ENCODE assay signal across 18 mouse cellular contexts in the genomic region with DNA sequence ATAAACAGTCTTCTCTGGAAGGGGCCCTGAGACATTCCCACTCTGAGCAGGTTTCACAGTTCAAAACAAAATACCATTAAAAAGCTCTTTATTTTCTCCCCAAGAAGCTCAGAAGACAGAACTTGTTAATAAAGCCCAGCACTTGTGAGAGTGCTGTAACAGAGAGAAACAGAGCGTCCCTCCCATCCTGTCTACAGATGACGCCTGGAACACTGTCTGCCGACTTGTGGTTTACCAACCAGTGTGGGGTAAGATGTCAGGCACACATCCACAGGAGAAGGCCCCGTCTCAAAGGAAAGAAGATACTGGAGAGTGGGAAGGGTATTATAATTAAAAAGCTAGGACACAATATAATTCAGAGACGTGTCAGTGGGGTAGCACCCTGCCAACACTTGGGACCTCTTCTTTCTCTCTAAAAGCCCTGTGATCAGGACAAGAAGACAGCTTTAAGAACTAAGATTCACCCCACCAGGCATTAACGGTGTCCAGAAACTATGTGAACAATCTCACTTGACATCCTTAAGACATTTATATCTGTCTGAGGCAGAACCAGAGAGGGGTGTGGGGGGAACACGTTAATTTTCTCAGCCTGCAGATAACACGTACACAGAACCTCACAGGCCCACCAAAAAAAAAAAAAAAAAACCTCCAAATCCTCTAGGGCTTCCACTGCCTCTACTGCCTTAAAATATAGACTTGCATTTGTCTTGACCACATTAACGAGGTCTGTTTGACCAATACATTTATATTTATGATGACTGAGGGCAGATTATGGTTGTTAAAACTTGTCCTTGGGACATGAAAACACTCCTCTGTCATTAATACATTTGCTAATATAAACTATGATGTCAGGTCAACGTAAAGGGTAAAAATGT. TPM values are rescaled to one million over a fixed set of nuclear protein-coding genes. Genes with fewer than 3 reads are reported as not detected.
A peak's percentile ranks its signal among the peaks of the same experiment; 100 is the strongest.
DNase-seq lines count a peak whose midpoint lies in the region; ATAC-seq and TF ChIP-seq lines count a peak whose summit lies in the region.
"Had no signal": no experiment of that assay in that cellular context is flagged by ENCODE, and none has a peak within 500 bp of the region (broad histone marks: within the 10 kb centered on the region; RNA-seq: fewer than 3 reads in every experiment).

No protein-coding gene starts in this region.

- peak; percentile 28 for ATAC-seq in kidney, embryonic 15.5 days (replicated peaks; ENCODE audit: low FRiP score)
- ATAC-seq in liver, embryonic 12.5 days = peak; percentile 87
- no peak for ATAC-seq in heart, embryonic 12.5 days (ENCODE audit: insufficient number of reproducible peaks, low FRiP score)
- ATAC-seq in hindbrain, embryonic 11.5 days (ENCODE audit: low FRiP score) = no peak

- no peaks in the 10 kb centered on the region for H3K36me3 ChIP-seq in kidney, embryonic 15.5 days
- no peaks in the 10 kb centered on the region for H3K36me3 ChIP-seq in liver, embryonic 12.5 days
- H3K36me3 ChIP-seq in small intestine, adult 2 months (ENCODE audit: control insufficient read depth, insufficient read depth, low read length) = no peaks in the 10 kb centered on the region
- H3K36me3 ChIP-seq in heart, embryonic 12.5 days = no peaks in the 10 kb centered on the region
- no peaks in the 10 kb centered on the region for H3K36me3 ChIP-seq in hindbrain, embryonic 11.5 days (ENCODE audit: control insufficient read depth, insufficient read depth, low read length)
- H3K36me3 ChIP-seq: embryonic facial prominence, embryonic 15.5 days; forebrain, embryonic 12.5 days; heart, embryonic 13.5 days had no signal

- H3K27ac ChIP-seq in kidney, embryonic 15.5 days = no peak overlapping the region
- peak overlapping the region; percentile 81 for H3K27ac ChIP-seq in liver, embryonic 12.5 days
- peak overlapping the region; percentile 27; the same call in 1 of the 2 replicates for H3K27ac ChIP-seq in small intestine, adult 2 months (ENCODE audit: insufficient read depth, low read depth, low read length)
- no peak overlapping the region for H3K27ac ChIP-seq in heart, embryonic 12.5 days (ENCODE audit: poor library complexity, severe bottlenecking)
- H3K27ac ChIP-seq in hindbrain, embryonic 11.5 days (ENCODE audit: low read depth, low read length) = no peak overlapping the region
- H3K27ac ChIP-seq: embryonic facial prominence, embryonic 15.5 days; forebrain, embryonic 12.5 days; heart, embryonic 13.5 days; left cerebral cortex, adult 2 months had no signal

- no peak overlapping the region for H3K9ac ChIP-seq in kidney, embryonic 15.5 days
- H3K9ac ChIP-seq in liver, embryonic 12.5 days = no peak overlapping the region
- no peak overlapping the region for H3K9ac ChIP-seq in heart, embryonic 12.5 days
- no peak overlapping the region for H3K9ac ChIP-seq in hindbrain, embryonic 11.5 days (ENCODE audit: low read depth, low read length)
- H3K9ac ChIP-seq: embryonic facial prominence, embryonic 15.5 days; forebrain, embryonic 12.5 days; heart, embryonic 13.5 days had no signal

- no peak for TF ChIP-seq CTCF in small intestine, adult 2 months (IDR thresholded peaks at IDR 0.05; ENCODE audit: extremely low read depth, insufficient read length, insufficient replicate concordance, low read depth, low read length)

- TF ChIP-seq POLR2A in small intestine, adult 2 months (IDR thresholded peaks at IDR 0.05; ENCODE audit: low read depth, low read length) = no peak

- H3K9me3 ChIP-seq in kidney, embryonic 15.5 days (replicated peaks) = no peaks in the 10 kb centered on the region
- H3K9me3 ChIP-seq in liver, embryonic 12.5 days (replicated peaks) = no peaks in the 10 kb centered on the region
- no peaks in the 10 kb centered on the region for H3K9me3 ChIP-seq in heart, embryonic 12.5 days (replicated peaks)
- no peaks in the 10 kb centered on the region for H3K9me3 ChIP-seq in hindbrain, embryonic 11.5 days (ENCODE audit: control insufficient read depth, low read length)
- H3K9me3 ChIP-seq: embryonic facial prominence, embryonic 15.5 days; forebrain, embryonic 12.5 days; heart, embryonic 13.5 days had no signal

- peaks cover 6% of the 10 kb centered on the region; the same call in 1 of the 2 replicates for H3K4me1 ChIP-seq in kidney, embryonic 15.5 days
- peaks cover 53% of the 10 kb centered on the region for H3K4me1 ChIP-seq in liver, embryonic 12.5 days
- H3K4me1 ChIP-seq in small intestine, adult 2 months (ENCODE audit: control insufficient read depth, insufficient read depth, insufficient read length, low read length) = no peaks in the 10 kb centered on the region
- H3K4me1 ChIP-seq in heart, embryonic 12.5 days (replicated peaks) = no peaks in the 10 kb centered on the region
- no peaks in the 10 kb centered on the region for H3K4me1 ChIP-seq in hindbrain, embryonic 11.5 days (replicated peaks; ENCODE audit: control insufficient read depth, insufficient read depth, low read length)
- H3K4me1 ChIP-seq: embryonic facial prominence, embryonic 15.5 days; forebrain, embryonic 12.5 days had no signal

- WGBS in kidney, embryonic 15.5 days = 44% methylated on average over 10 of the region's 10 CpGs
- WGBS in liver, embryonic 12.5 days (ENCODE audit: insufficient replicate concordance) = 21% methylated on average over 10 of the region's 10 CpGs
- WGBS in small intestine, adult 2 months = 60% methylated on average over 10 of the region's 10 CpGs
- WGBS in heart, embryonic 12.5 days = 55% methylated on average over 10 of the region's 10 CpGs
- 78% methylated on average over 10 of the region's 10 CpGs for WGBS in hindbrain, embryonic 11.5 days

- no peak overlapping the region for H3K4me2 ChIP-seq in kidney, embryonic 15.5 days
- peak overlapping the region; percentile 5 for H3K4me2 ChIP-seq in liver, embryonic 12.5 days
- no peak overlapping the region for H3K4me2 ChIP-seq in heart, embryonic 12.5 days
- H3K4me2 ChIP-seq in hindbrain, embryonic 11.5 days (replicated peaks; ENCODE audit: low read depth, low read length) = no peak overlapping the region
- H3K4me2 ChIP-seq: embryonic facial prominence, embryonic 15.5 days; forebrain, embryonic 12.5 days; heart, embryonic 13.5 days had no signal

- H3K27me3 ChIP-seq in kidney, embryonic 15.5 days = peaks cover 53% of the 10 kb centered on the region
- H3K27me3 ChIP-seq in liver, embryonic 12.5 days (replicated peaks) = no peaks in the 10 kb centered on the region
- H3K27me3 ChIP-seq in small intestine, adult 2 months (ENCODE audit: control insufficient read depth, insufficient read depth, low read length) = no peaks in the 10 kb centered on the region
- no peaks in the 10 kb centered on the region for H3K27me3 ChIP-seq in heart, embryonic 12.5 days (replicated peaks)
- no peaks in the 10 kb centered on the region for H3K27me3 ChIP-seq in hindbrain, embryonic 11.5 days (ENCODE audit: control insufficient read depth, insufficient read depth, low read length)

- H3K4me3 ChIP-seq in kidney, embryonic 15.5 days (replicated peaks) = no peak overlapping the region
- H3K4me3 ChIP-seq in liver, embryonic 12.5 days = no peak overlapping the region
- H3K4me3 ChIP-seq in small intestine, adult 2 months (ENCODE audit: low read depth, low read length) = no peak overlapping the region
- H3K4me3 ChIP-seq in heart, embryonic 12.5 days = no peak overlapping the region
- H3K4me3 ChIP-seq in hindbrain, embryonic 11.5 days (ENCODE audit: low read depth, low read length) = no peak overlapping the region
- H3K4me3 ChIP-seq: embryonic facial prominence, embryonic 15.5 days; forebrain, embryonic 12.5 days; heart, embryonic 13.5 days; left cerebral cortex, adult 2 months; megakaryocyte, embryonic 14.5 days had no signal

- no peak for DNase-seq in kidney, postnatal 36 days
- peak; percentile 9 for DNase-seq in MN1 (ENCODE audit: low spot score)
- DNase-seq in hindbrain, embryonic 11.5 days (ENCODE audit: low spot score) = no peak
- DNase-seq in layer of hippocampus, postnatal 36 days = no peak
- DNase-seq: cerebellum, adult 11-12 months; gastrocnemius, postnatal 36 days; right cerebral cortex, adult 18-20 months had no signal

RNA-seq across cellular contexts. Expression of gene Marc1, which starts 29.6 kb away (rescaled TPM):
- polyA plus RNA-seq in kidney, embryonic 15.5 days (2015; fragmentation: Nextera tagmentation; extraction: Ambion mirVana) = 0.30 and 0.61 TPM in 2 replicates
- polyA plus RNA-seq in liver, embryonic 12.5 days (2016; fragmentation: Nextera tagmentation; extraction: Ambion mirVana) = 7.2 and 7.3 TPM in 2 replicates
- polyA plus RNA-seq in small intestine, adult 2 months (2012; rRNA removed) = 0.68 and 1.2 TPM in 2 replicates
- polyA plus RNA-seq in heart, embryonic 12.5 days (2016; fragmentation: Nextera tagmentation; extraction: Ambion mirVana) = 0.14 and 0.24 TPM in 2 replicates
- 0.21 and 0.26 TPM in 2 replicates for polyA plus RNA-seq in hindbrain, embryonic 11.5 days (2014; fragmentation: Nextera tagmentation; extraction: Ambion mirVana)
- total RNA-seq in layer of hippocampus, postnatal 36 days (2021) = under 1 TPM in 1 of 2 experiments, not detected in 1; 0.25 TPM
- total RNA-seq: hematopoietic stem cell, adult 5-6 weeks; neutrophil, adult 5-6 weeks had no signal
- polyA plus RNA-seq: heart, embryonic 13.5 days had no signal

RNA-seq across cellular contexts. Expression of gene Hlx, which starts 49.1 kb away (rescaled TPM):
- polyA plus RNA-seq in kidney, embryonic 15.5 days (2015; fragmentation: Nextera tagmentation; extraction: Ambion mirVana) = 16.6 and 18.5 TPM in 2 replicates
- polyA plus RNA-seq in liver, embryonic 12.5 days (2016; fragmentation: Nextera tagmentation; extraction: Ambion mirVana) = 26.5 and 31.2 TPM in 2 replicates
- 12.2 and 18.4 TPM in 2 replicates for polyA plus RNA-seq in small intestine, adult 2 months (2012; rRNA removed)
- 8.7 and 8.8 TPM in 2 replicates for polyA plus RNA-seq in heart, embryonic 12.5 days (2016; fragmentation: Nextera tagmentation; extraction: Ambion mirVana)
- 3.9 and 4.1 TPM in 2 replicates for polyA plus RNA-seq in hindbrain, embryonic 11.5 days (2014; fragmentation: Nextera tagmentation; extraction: Ambion mirVana)
- total RNA-seq in layer of hippocampus, postnatal 36 days (2021) = under 1 TPM; 0.75 to 0.81 TPM

Comparison
In these comparisons a context has a peak if more than half of its experiments do, and no peak if none do; other contexts are left out.
1. ATAC-seq: peak in kidney, embryonic 15.5 days (single experiment) and liver, embryonic 12.5 days (single experiment); none in heart, embryonic 12.5 days (single experiment) and hindbrain, embryonic 11.5 days (single experiment).
2. H3K27ac ChIP-seq: peak in liver, embryonic 12.5 days (single experiment) and small intestine, adult 2 months (single experiment); none in kidney, embryonic 15.5 days (single experiment), heart, embryonic 12.5 days (single experiment) and hindbrain, embryonic 11.5 days (single experiment).